Mouse (Mus musculus) lung, postnatal 0 days (tissue): Measurements from ENCODE around the gene Jmjd8.

Experiments
- CTCF ChIP-seq: IDR thresholded peaks from 2 replicates; pipeline ENCODE4 v1.5.1; 2016; ENCODE audit warnings: antibody characterized with exemption, mild to moderate bottlenecking
- EP300 ChIP-seq: IDR thresholded peaks from 2 replicates; pipeline ENCODE4 v1.6.1; 2016; ENCODE audit warnings: antibody characterized with exemption, mild to moderate bottlenecking, control low read depth

GRCm38 (mm10) chr17:25873405-25874147 lies 44.9 kb downstream of the Jmjd8 start:
- TF ChIP-seq CTCF: no peak
- no peak for TF ChIP-seq EP300
